ENCODE assay signal across 15 mouse cellular contexts in the genomic region with DNA sequence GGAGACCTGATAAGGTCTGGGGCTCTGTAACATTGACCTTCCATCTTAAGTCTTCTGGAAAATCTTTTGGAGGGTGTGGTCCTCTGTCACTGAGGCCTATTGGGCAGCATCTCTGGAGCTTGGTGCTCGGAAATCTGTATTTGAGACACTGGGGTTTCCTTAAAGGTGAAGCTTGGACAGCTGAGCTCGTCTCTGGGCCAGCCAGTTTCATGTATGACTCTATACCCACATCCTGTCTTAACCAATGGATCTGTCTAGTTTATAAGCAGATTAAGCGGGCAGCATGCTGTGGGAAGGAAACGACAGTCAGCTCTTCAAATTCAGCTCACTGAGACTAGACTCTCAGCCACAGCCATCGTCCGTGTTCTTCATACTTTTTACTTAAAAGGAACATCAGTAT. TPM values are rescaled to one million over a fixed set of nuclear protein-coding genes. Genes with fewer than 3 reads are reported as not detected.
"Had no signal": no experiment of that assay in that cellular context is flagged by ENCODE, and none has a peak within 500 bp of the region (broad histone marks: within the 10 kb centered on the region; RNA-seq: fewer than 3 reads in every experiment).

No protein-coding gene starts in this region.

- DNase-seq: kidney, adult 18-20 months; kidney, postnatal 10 days; kidney, postnatal 4 days; left cerebral cortex, postnatal 4 days; lung, adult 18-20 months; midbrain, embryonic 14.5 days; right cerebral cortex, postnatal 25 days; thymus, postnatal 14 days had no signal

RNA-seq across cellular contexts. Expression of gene Ermn, which starts 54.4 kb away (rescaled TPM):
- total RNA-seq: liver, adult 2 months; monocyte, adult 5-6 weeks had no signal
- polyA plus RNA-seq: kidney, embryonic 14.5 days; limb, embryonic 13.5 days; liver, adult 2 months; liver, embryonic 14.5 days; small intestine, adult 2 months; urinary bladder, adult 2 months had no signal
